Mouse (Mus musculus): ENCODE results near the gene Fabp6.

Gene Fabp6

GRCm38 (mm10) chr11:43568263-43568662 lies 33.1 kb downstream of the Fabp6 start:
- TF ChIP-seq GATA4 (IDR thresholded peaks at IDR 0.05; ENCODE audit: insufficient replicate concordance, low read length), result no peak

- no peak for TF ChIP-seq GATA4 (IDR thresholded peaks at IDR 0.05; ENCODE audit: insufficient replicate concordance, low read length)
Observed at GRCm38 (mm10) chr11:43566696-43567095, 34.6 kb downstream of the Fabp6 start.

DNA sequence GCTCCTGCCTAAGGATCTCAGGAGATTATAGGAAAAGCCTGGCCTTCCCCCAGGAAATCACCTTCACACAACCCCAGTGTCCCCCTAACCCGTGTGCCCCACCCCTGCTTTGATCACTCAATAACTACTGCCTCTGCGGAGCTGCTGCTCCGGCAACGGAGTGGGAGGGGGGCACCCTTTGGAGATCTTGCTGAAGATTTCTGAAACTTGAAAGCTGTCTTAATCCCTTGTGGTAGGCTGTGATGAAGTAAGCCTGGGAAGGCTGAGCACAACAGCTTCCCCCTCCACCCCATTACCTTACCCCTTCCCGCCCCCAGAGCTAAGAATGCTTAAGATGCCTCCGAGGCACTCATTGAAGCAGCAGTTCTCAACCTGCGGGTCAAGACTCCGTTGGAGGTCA lies 35.5 kb downstream of the Fabp6 start:
- no peak for TF ChIP-seq GATA4 (IDR thresholded peaks at IDR 0.05; ENCODE audit: insufficient replicate concordance, low read length)

DNA sequence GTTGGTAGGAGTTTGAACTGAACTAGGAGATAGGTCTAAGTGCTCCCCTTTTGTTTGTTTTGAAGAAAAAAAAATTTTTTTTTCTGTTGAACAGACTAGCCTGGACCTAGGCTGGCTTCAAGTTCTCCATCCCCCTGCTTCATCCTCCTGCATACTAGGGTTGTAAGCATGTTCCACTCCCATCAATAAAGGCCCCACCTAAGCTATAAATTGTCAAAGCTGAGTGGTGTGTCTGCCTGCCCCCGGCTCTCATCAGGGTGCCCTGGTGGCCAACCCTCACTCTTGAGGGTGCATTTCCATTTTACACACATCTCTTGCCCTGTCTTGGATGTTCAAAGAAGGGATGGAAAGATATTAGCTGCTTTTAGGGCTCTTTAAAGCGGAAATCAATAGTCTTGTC lies 35.9 kb downstream of the Fabp6 start:
- TF ChIP-seq GATA4 (IDR thresholded peaks at IDR 0.05; ENCODE audit: insufficient replicate concordance, low read length), result no peak

- TF ChIP-seq GATA4 (IDR thresholded peaks at IDR 0.05; ENCODE audit: insufficient replicate concordance, low read length), result no peak
Observed at GRCm38 (mm10) chr11:43563654-43564244, 37.6 kb downstream of the Fabp6 start.

DNA sequence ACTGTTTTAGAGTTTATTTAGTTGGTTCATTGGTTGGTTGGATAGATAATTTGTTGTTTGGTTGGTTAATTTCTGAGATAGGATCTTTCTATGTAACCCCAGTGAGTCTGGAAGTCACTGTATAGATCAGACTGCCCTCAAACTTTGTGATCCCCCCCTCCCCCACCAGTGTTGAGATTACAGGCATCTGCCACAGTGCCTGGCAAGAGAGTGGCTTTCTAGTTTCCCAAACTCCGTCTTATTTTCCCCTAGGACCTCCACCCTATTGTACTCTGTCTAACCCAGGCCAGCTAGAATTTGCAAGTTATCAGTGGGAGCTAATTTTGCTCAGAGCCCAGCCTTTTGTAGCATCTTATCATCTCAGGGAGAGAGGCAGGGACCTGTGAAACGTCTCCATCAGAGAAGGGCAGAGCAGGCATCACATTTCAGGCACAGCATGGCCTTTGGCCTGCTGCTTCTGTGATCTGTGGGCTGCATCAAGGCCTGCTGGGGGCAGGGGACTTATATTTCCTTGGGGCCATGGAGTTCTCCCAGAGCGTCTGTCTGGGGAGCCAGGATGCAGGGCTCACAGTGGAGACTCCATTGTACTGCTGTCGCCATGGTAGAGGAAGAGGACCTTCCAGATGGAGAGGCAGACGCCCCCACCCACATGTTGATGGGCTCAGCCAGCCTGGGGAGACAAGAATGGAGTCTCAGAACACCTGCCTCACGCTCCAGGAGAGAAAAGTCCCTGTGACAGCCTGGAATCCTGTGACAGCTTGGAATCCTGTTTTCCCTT lies 41.6 kb downstream of the Fabp6 start:
- TF ChIP-seq GATA4 (IDR thresholded peaks at IDR 0.05; ENCODE audit: insufficient replicate concordance, low read length), result no peak

- TF ChIP-seq GATA4 (IDR thresholded peaks at IDR 0.05; ENCODE audit: insufficient replicate concordance, low read length), result no peak
Observed at GRCm38 (mm10) chr11:43556538-43556937, 44.8 kb downstream of the Fabp6 start.

GRCm38 (mm10) chr11:43552675-43553074 lies 48.7 kb downstream of the Fabp6 start:
- no peak for TF ChIP-seq GATA4 (IDR thresholded peaks at IDR 0.05; ENCODE audit: insufficient replicate concordance, low read length)

DNA sequence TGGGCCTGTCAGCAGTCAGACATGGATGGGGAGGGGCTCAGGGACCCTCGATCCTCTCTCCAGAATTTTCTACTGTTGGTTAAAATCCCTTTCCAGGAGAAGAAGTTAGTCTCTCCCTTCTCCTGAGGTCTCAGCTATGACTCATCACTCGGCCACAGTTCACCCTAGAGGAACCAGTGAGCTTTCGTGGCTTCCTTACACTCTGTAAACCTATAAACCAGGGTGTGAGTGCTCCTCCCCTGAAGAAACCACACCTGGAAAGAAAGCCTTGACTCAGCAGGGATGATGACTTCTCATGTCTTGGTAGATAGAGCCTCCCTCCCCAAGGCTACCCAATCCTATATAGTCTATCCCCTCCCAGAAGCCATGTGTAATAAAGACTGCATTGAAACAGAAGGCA lies 49.6 kb downstream of the Fabp6 start:
- no peak for TF ChIP-seq GATA4 (IDR thresholded peaks at IDR 0.05; ENCODE audit: insufficient replicate concordance, low read length)

GRCm38 (mm10) chr11:43549701-43550100 lies 51.6 kb downstream of the Fabp6 start:
- TF ChIP-seq GATA4 (IDR thresholded peaks at IDR 0.05; ENCODE audit: insufficient replicate concordance, low read length), result no peak

GRCm38 (mm10) chr11:43548657-43549435 lies 52.5 kb downstream of the Fabp6 start:
- TF ChIP-seq GATA4 (IDR thresholded peaks at IDR 0.05; ENCODE audit: insufficient replicate concordance, low read length), result peak; percentile 87

- TF ChIP-seq GATA4 (IDR thresholded peaks at IDR 0.05; ENCODE audit: insufficient replicate concordance, low read length), result no peak
Observed at GRCm38 (mm10) chr11:43548148-43548547, 53.2 kb downstream of the Fabp6 start.

- no peak for TF ChIP-seq GATA4 (IDR thresholded peaks at IDR 0.05; ENCODE audit: insufficient replicate concordance, low read length)
Observed at GRCm38 (mm10) chr11:43546678-43547077, 54.7 kb downstream of the Fabp6 start.
